Mouse (Mus musculus) midbrain, embryonic 16.5 days (tissue): ENCODE results near the gene Slc10a3. TPM values are rescaled to one million over a fixed set of nuclear protein-coding genes. Genes with fewer than 3 reads are reported as not detected.

Experiments
- ATAC-seq: fragments of 200-750 bp; cut with Nextera tagmentation; 2 replicates; pipeline ENCODE4 v1.8.0; 2017; ENCODE audit warnings: moderate TSS enrichment
- H3K27ac ChIP-seq: fragments of 300-500 bp; sonication (generic); 2 replicates; pipeline ENCODE4 v1.5.1; 2014; ENCODE audit warnings: mild to moderate bottlenecking, low read length, mixed read lengths
- H3K27me3 ChIP-seq: fragments of 300-500 bp; sonication (generic); 2 replicates; pipeline ENCODE4 v1.6.1; 2014; ENCODE audit warnings: low read depth, low read length, mixed read lengths; ENCODE audit not compliant: control insufficient read depth, insufficient read depth
- H3K36me3 ChIP-seq: fragments of 300-500 bp; sonication (generic); 2 replicates; pipeline ENCODE4 v1.6.1; 2014; ENCODE audit warnings: mild to moderate bottlenecking, low read length, moderate library complexity, mixed read lengths; ENCODE audit not compliant: control insufficient read depth, insufficient read depth
- H3K4me1 ChIP-seq: fragments of 300-500 bp; sonication (generic); 2 replicates; pipeline ENCODE4 v1.6.1; 2014; ENCODE audit warnings: mild to moderate bottlenecking, low read length, mixed read lengths; ENCODE audit not compliant: control insufficient read depth, insufficient read depth
- H3K4me2 ChIP-seq: fragments of 300-500 bp; sonication (generic); 2 replicates; pipeline ENCODE4 v1.6.1; 2014; ENCODE audit warnings: mild to moderate bottlenecking, low read length, mixed read lengths
- H3K4me3 ChIP-seq: fragments of 300-500 bp; sonication (generic); 2 replicates; pipeline ENCODE4 v1.5.1; 2014; ENCODE audit warnings: low read depth, mild to moderate bottlenecking, low read length, moderate library complexity, mixed read lengths
- H3K9ac ChIP-seq: fragments of 300-500 bp; sonication (generic); 2 replicates; pipeline ENCODE4 v1.6.1; 2014; ENCODE audit warnings: low read depth, low read length, mixed read lengths
- H3K9me3 ChIP-seq: fragments of 300-500 bp; sonication (generic); replicated peaks from 2 replicates; pipeline ENCODE4 v1.6.1; 2014; ENCODE audit warnings: mild to moderate bottlenecking, low read length, mixed read lengths; ENCODE audit not compliant: control insufficient read depth, poor library complexity, severe bottlenecking
- WGBS: fragments of 180-500 bp; shearing (Covaris S2); extraction: QIAGEN DNeasy Blood & Tissue Kit; methylation state at CpG from one replicate; pipeline ENCODE4 v1.1.7; 2014; 5-methylcytosine and 5-hydroxymethylcytosine counted together
- polyA plus RNA-seq: library from polyadenylated mRNA; unstranded; fragments of >200 nt; fragmentation: Nextera tagmentation; extraction: Ambion mirVana; gene quantifications from 2 replicates; pipeline ENCODE4 v1.2.1, GENCODE M21; 2015

Slc10a3 gene
- polyA plus RNA-seq = 8.5 and 9.7 TPM in 2 replicates

- ATAC-seq = peak; percentile 89
- 17% methylated on average over 32 of the region's 32 CpGs for WGBS
- Histone ChIP-seq H3K4me2 (peak within 1 kb of the TSS; percentile 67), H3K9me3 (no peaks in the 10 kb centered on the region), H3K27ac (no peak within 1 kb of the TSS; the same call in 1 of the 2 replicates), H3K36me3 (no peaks in the 10 kb centered on the region), H3K9ac (peak within 1 kb of the TSS; percentile 62), H3K4me3 (peak within 1 kb of the TSS; percentile 48), H3K27me3 (no peaks in the 10 kb centered on the region), H3K4me1 (peaks cover 8% of the 10 kb centered on the region)
Observed at GRCm38 (mm10) chrX:74372888-74373549, at the start of gene Slc10a3, which contains the start of gene Ubl4a. Gene Slc10a3, minus strand, starts transcription at chrX:74373349. Gene Ubl4a, minus strand, starts transcription at chrX:74373218.

DNA sequence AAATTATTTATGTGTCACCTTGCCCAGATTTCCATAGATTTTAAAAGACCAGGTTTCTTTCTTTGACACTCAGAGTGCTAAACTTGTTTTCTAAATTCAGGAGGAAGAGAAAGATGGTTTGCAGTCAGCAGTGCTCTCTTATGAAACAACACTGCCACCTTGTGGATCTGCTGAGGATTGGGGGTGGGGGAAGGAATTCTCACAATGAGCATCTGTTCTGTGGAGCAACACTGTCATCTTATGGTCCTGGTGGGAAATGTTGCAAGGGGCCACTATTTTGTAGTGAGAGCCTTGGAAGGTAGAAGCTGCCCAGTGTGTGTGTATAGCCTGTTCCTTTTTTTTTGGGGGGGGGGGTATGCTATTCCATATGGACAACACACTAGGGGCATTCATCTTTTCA, 40.2 kb upstream of the Slc10a3 start:
- Histone ChIP-seq H3K4me2 (no peak overlapping the region), H3K4me1 (no peaks in the 10 kb centered on the region)
- peak; percentile 86 for ATAC-seq

DNA sequence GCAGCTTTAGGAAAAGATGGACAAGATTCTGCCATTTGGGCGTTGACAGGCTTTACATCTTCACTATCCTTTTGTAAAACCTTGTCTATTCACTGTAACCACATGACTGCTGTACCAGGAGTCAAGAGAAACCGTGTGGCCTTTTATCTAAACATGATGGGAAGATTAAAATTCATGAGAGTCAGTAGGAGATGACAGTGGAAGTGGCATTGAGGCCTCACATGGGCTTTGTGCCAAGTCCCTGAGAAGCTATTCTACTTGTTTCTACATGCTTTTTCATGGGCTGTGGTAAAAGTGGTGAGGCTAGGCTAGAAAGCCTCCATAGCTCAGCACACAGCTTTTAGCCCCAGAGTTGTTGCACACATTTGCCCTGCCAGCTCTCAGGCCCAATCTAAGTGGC, 35.2 kb upstream of the Slc10a3 start:
- WGBS = 23% methylated on average over 2 of the region's 2 CpGs
- Histone ChIP-seq H3K4me2 (no peak overlapping the region), H3K27me3 (no peaks in the 10 kb centered on the region), H3K9me3 (no peaks in the 10 kb centered on the region), H3K4me1 (no peaks in the 10 kb centered on the region), H3K36me3 (no peaks in the 10 kb centered on the region), H3K9ac (no peak overlapping the region), H3K4me3 (no peak overlapping the region), H3K27ac (no peak overlapping the region)
- no peak for ATAC-seq

More for the DNA sequence above, 40.2 kb upstream of the Slc10a3 start:
- Histone ChIP-seq H3K9me3 (no peaks in the 10 kb centered on the region), H3K27ac (no peak overlapping the region), H3K36me3 (no peaks in the 10 kb centered on the region), H3K9ac (no peak overlapping the region), H3K27me3 (no peaks in the 10 kb centered on the region), H3K4me3 (no peak overlapping the region)

DNA sequence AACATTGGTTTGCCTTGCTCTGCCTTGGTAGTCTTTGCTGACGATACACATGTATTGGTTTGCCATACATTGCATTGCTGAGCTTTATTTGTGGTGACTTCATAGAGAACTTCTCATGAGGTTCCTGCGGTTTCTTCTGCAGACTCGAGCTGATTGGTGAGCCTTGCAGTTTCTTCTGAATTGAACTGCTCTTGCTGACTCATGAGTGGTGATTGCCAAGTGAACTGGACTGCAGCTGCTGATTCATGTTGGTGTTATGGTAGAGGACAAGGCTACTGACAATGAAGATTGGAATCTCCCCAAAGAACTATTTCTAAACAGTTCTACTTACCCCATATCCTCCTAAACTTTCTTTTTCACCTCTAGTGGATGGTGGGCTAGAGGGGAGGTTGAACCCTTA, 27.0 kb upstream of the Slc10a3 start:
- Histone ChIP-seq H3K9me3 (no peaks in the 10 kb centered on the region), H3K4me2 (no peak overlapping the region), H3K9ac (no peak overlapping the region), H3K27me3 (no peaks in the 10 kb centered on the region), H3K27ac (no peak overlapping the region), H3K36me3 (no peaks in the 10 kb centered on the region), H3K4me3 (no peak overlapping the region), H3K4me1 (no peaks in the 10 kb centered on the region)
- 84% methylated on average over 3 of the region's 3 CpGs for WGBS
- ATAC-seq = no peak

DNA sequence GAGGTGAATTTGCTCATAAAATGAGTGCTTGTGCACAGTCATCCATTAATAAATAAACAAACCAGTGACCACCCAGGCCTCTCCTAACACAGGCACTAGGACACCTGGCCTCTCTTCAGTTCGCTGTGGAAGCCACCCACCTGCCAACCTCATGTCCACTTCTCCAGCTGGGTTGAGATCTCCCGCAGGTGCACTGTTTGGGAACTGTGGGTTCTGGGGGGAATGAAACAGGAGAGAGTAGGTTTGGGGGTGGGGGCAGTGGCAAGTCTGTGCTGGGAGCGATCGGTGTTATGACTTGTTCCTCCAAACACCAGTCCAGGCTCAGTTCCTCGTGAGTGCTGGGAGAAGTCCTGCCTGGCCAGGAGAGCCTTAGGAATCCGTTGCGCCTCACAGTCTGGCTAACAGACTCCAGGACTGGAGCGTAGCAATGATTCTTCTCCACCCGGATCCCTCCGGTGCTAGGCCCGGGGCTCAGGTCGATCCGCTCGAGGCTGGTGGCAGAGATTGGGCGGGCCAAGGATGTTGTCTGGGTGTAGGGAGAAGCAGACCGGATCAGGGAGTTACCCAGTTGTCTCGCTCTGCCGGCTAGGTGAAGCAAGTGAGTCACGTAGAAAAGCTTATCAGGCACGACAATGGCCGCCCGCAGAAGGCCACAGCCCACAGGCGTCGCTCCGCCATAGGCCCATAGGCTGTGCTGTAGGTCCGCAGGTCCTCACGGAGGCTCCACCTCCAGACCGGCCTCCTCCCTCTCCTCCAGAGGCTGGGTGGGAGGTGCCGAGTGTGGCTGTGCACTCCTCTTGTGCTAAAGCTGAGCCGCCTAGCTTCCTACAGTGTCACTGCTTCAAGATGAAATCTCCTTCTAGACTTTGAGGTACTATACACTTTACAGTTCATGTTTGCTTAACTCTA, 19.6 kb upstream of the Slc10a3 start, which contains the start of the genes Fam3a and Ikbkg:
Gene Fam3a (minus strand): TSS at position 738 of the 909 bp plus-strand sequence.
Gene Ikbkg (plus strand): TSS at position 756 of the 909 bp plus-strand sequence.
- Histone ChIP-seq H3K9ac (peak within 1 kb of the TSS; percentile 73), H3K4me1 (peaks cover 12% of the 10 kb centered on the region), H3K36me3 (no peaks in the 10 kb centered on the region), H3K4me2 (peak within 1 kb of the TSS; percentile 69), H3K4me3 (peak within 1 kb of the TSS; percentile 47), H3K27ac (peak within 1 kb of the TSS; percentile 87), H3K27me3 (no peaks in the 10 kb centered on the region), H3K9me3 (no peaks in the 10 kb centered on the region)
- WGBS = 23% methylated on average over 30 of the region's 30 CpGs
- peak; percentile 100 for ATAC-seq

DNA sequence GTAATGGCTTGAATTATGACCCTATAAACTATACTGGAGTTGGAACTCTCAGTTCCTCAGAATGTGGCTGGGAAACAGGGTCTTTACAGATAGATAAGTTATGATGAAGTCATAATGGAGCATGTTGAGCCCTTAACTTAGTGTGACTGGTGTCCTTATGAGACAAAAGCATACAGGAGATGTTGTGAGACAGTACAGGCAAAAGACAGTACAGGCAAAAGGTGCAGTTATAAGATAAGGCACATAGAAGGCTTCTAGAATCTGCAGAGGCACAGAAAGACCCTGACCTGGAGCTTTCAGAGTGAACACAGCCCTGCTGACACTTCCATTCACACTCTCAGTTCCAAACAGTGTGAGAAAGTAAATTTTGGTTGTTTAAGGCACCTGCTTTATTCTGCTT, 15.0 kb upstream of the Slc10a3 start:
- Histone ChIP-seq H3K9ac (no peak overlapping the region), H3K4me1 (peaks cover 9% of the 10 kb centered on the region), H3K9me3 (no peaks in the 10 kb centered on the region), H3K36me3 (no peaks in the 10 kb centered on the region), H3K27me3 (no peaks in the 10 kb centered on the region), H3K4me2 (no peak overlapping the region), H3K27ac (no peak overlapping the region), H3K4me3 (no peak overlapping the region)
- no peak for ATAC-seq

DNA sequence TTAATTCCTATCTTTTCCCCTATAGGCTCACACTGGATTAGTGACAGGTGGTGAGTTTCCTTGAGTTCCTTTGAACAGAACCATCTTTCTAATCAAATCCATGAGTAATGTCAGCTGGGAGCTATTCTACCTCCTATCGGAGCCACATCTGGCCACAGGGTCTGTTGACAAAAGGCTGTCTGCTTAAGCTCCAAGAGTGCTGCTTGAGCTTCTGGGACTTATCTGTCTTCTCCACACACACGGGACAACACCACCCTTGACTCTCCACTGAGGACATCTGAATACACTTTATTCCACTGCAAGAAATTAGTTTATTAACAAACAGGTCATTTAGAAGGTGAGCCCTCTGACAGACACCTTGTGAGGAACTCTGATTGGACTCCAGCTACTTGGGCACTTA, 11.3 kb upstream of the Slc10a3 start:
- Histone ChIP-seq H3K4me1 (no peaks in the 10 kb centered on the region), H3K27ac (no peak overlapping the region), H3K9ac (no peak overlapping the region), H3K36me3 (no peaks in the 10 kb centered on the region), H3K27me3 (no peaks in the 10 kb centered on the region), H3K4me3 (no peak overlapping the region), H3K9me3 (no peaks in the 10 kb centered on the region), H3K4me2 (no peak overlapping the region)
- 82% methylated on average over 2 of the region's 2 CpGs for WGBS
- ATAC-seq = no peak

DNA sequence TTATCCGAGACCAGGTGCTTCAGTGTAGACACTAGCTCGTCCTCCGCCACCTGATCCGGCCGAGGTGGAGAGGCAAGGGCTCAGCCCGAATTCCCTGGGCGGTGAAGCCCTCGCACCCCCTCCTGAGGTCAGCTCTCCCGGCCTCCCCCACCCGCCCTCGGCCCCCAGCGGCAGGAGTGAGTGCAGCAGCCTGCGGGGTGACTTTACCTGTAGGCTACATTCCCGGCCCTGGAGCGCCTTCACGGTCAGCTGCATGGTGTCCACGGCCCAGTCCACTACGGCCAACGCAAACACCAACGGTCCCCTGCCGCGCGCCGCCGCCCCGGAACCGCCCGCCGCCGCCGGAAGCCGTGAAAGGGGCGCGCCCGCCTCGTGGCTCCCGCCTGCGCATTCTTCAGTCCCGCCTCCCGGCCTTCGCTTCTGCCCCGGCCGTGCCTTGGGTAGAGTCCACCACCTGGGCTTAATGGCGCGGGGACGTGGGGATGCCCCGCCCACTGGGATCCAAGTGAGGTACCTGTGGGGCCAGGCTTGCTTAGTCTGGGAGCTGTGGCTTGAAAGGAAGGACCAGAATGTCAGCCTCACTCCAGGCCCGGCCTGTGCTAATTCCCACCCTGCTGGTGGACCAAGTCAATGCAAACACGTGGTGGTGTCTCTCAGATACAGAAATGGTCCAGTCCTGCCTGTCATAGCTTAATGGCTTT, 4.8 kb downstream of the Slc10a3 start:
- Histone ChIP-seq H3K9me3 (no peaks in the 10 kb centered on the region), H3K9ac (peak overlapping the region; percentile 82), H3K4me3 (peak overlapping the region; percentile 57), H3K27ac (peak overlapping the region; percentile 85), H3K4me1 (peaks cover 14% of the 10 kb centered on the region), H3K4me2 (peak overlapping the region; percentile 69), H3K27me3 (no peaks in the 10 kb centered on the region), H3K36me3 (no peaks in the 10 kb centered on the region)
- peak; percentile 80 for ATAC-seq
- 20% methylated on average over 34 of the region's 49 CpGs for WGBS
